Mouse (Mus musculus) lung, adult 2 months (tissue): Measurements from ENCODE around the gene Tnrc18. TPM values are rescaled to one million over a fixed set of nuclear protein-coding genes. Genes with fewer than 3 reads are reported as not detected.

Source experiments
- DNase-seq: peaks from one replicate; pipeline ENCODE4 v3.0.0; 2022
- H3K4me1 ChIP-seq: fragments of 200-500 bp; 2 replicates; pipeline ENCODE4 v1.6.1; 2011; ENCODE audit warnings: low read length; ENCODE audit not compliant: control insufficient read depth, insufficient read depth
- H3K4me3 ChIP-seq: fragments of 200-500 bp; replicated peaks from 2 replicates; pipeline ENCODE3; 2011; ENCODE audit warnings: low read depth, mild to moderate bottlenecking, control low read depth, low read length; ENCODE audit errors: extremely low read depth
- CTCF ChIP-seq: fragments of 200-500 bp; IDR thresholded peaks from 2 replicates; pipeline ENCODE4 v1.5.1; 2011; ENCODE audit warnings: mild to moderate bottlenecking, low read length, control low read depth; ENCODE audit not compliant: insufficient read depth
- POLR2A ChIP-seq: fragments of 200-500 bp; IDR thresholded peaks from 2 replicates; pipeline ENCODE4 v1.6.1; 2011; ENCODE audit warnings: low read depth, mild to moderate bottlenecking, control low read depth, low read length, borderline replicate concordance; ENCODE audit errors: extremely low read depth
- WGBS: fragments of 180-500 bp; shearing (Covaris S2); methylation state at CpG from one replicate; pipeline ENCODE4 v1.1.7; 2018; 5-methylcytosine and 5-hydroxymethylcytosine counted together
- polyA plus RNA-seq: library from polyadenylated mRNA; depleted of rRNA; stranded (reverse); fragments of >200 nt; gene quantifications from 2 replicates; pipeline ENCODE4 v1.2.3, GENCODE M21; 2012

Tnrc18 gene
- polyA plus RNA-seq, 1 experiment, result 60.1 TPM

DNA sequence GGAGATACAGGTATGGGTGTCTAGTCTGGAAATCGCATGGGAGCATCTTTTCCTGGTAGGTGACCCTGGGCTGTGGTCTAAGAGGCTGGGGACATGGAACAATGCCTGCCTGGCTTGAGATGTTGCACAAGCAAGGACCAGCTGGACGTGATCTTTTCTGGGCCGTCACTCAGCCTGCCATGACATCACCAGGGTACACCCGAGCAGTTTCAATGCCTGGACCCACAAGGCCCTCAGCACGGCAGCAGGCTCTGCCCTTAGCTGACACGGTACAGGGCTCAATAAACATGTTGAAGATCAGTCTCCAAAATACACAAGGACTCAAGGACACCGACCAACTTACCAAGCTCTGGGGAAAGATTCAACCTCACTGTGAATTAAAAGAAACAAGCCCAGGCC, 34.3 kb downstream of the Tnrc18 start:
- DNase-seq, result no peak
- TF ChIP-seq CTCF (no peak), POLR2A (no peak)
- 31% methylated on average over 7 of the region's 7 CpGs for WGBS
- H3K4me3 ChIP-seq, result no peak overlapping the region
- peaks cover 3% of the 10 kb centered on the region for H3K4me1 ChIP-seq

DNA sequence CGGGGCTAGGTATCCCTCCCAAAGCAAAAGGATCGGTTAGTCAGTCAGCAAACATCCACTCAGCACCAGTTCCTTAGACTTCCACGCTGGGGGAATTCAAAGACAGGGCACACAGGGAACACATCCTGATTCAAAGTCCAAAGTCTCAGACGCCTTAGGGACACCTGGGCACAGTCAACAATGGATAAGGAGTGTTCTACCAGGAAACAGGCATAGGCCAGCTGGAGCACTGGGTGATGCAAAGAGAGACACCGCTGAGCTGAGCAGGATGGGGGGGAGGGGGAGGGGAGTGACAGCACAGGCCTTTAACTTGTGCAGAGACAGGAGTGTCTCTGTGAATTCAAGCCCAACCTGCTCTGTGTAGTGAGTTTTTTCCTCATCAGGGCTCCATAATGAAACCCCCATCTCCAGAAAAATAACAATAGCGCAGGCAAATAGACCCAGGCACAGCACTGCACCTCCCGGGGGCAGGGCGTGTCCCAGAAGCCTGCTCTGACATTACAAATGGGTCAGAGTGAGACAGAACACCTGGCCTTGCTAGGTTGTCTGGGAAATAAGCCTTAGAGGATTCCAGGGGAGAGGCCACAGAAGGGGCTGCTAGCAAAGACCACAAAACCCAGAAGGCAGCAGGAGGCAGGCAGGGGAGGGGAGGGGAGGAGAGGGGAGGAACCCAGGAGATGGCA, 34.9 kb downstream of the Tnrc18 start:
- Histone ChIP-seq H3K4me1 (peaks cover 3% of the 10 kb centered on the region), H3K4me3 (no peak overlapping the region)
- 68% methylated on average over 8 of the region's 8 CpGs for WGBS
- DNase-seq, result no peak
- TF ChIP-seq POLR2A (no peak), CTCF (no peak)

DNA sequence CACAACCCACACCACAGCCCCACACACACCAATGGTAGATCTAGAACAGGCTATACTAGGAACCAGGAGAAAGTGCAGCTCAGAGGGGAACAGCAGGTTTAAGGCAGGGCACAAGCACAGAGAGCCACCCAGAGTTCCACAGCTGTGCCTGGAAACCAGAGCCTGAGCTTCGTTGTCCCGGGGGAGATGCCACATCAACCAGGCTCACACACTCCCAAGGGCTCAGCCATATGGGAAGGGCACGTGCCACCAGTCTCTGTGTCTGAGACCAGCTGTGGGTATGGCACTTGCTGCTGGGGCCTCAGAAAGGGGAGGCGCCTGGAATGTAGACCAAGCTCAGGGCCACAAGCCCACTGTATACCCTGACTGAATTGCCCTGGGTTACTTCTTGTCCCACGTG, 36.9 kb downstream of the Tnrc18 start:
- no peak for DNase-seq
- TF ChIP-seq POLR2A, result no peak
- TF ChIP-seq CTCF, result no peak
- WGBS, result 76% methylated on average over 5 of the region's 5 CpGs
- no peak overlapping the region for H3K4me3 ChIP-seq
- H3K4me1 ChIP-seq, result peaks cover 3% of the 10 kb centered on the region

DNA sequence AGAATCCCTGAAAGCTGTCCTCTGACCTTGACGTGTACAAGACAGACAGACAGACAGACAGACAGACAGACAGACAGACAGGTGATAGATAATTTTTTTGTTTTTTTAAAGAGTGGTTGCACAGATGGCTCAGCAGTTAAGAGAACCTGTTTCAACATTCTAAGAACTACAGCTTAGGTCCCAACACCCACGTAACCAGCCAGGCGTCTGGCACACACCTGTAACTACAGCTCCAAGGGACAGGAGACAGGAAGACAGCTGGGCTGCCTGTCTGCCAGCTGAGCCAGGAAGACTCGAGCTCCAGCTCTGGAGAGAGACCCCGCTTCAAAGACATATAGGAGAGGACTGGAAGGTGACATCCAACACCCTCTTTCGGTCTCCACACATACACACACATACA, 38.6 kb downstream of the Tnrc18 start:
- peaks cover 3% of the 10 kb centered on the region for H3K4me1 ChIP-seq
- TF ChIP-seq CTCF (no peak), POLR2A (no peak)
- WGBS, result 69% methylated on average over 6 of the region's 6 CpGs
- H3K4me3 ChIP-seq, result no peak overlapping the region
- DNase-seq, result no peak

DNA sequence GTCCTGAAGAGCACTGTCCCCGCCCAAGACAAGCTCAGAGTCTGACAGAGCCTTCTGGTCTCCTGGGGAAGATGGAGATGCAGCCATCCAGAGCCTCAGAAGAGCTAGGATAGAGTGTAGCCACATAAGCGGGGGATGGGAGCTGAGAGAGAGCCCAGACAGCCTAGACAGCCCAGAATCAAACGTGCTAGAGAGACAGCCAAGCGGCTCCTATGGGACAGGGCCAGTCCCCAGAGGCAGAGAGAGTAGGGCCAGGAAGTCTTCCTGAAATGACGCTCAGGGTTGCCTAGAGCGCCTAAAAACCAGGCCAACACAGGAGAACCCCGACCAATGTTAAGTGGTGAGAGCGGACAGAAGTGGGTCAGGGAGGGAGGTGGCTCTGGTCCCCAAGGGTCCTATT, 39.3 kb downstream of the Tnrc18 start:
- 66% methylated on average over 8 of the region's 8 CpGs for WGBS
- no peak for TF ChIP-seq CTCF
- no peak for TF ChIP-seq POLR2A
- H3K4me1 ChIP-seq, result peaks cover 2% of the 10 kb centered on the region
- H3K4me3 ChIP-seq, result no peak overlapping the region
- DNase-seq, result no peak

DNA sequence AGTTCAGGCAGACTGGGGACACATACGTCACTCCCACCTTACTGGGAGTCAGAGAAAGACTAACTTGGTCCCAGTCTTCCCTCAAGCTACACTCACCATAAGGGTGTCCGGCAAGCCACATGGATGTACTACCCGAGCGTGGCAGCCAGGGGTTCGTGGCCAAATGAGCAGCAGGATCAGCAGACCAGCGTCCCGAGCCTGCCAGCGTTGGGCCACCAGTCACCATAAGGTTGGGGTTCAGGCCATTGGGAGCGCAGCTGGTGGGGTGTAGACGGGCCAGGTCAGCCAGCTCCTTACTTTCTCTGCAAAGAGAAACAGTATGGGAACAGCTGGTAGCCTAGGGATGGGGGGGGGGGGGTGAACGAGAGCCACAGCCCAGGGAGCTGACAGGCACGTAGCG, 41.4 kb downstream of the Tnrc18 start:
- 80% methylated on average over 13 of the region's 13 CpGs for WGBS
- DNase-seq, result no peak
- no peak overlapping the region for H3K4me3 ChIP-seq
- TF ChIP-seq CTCF (no peak), POLR2A (no peak)
- H3K4me1 ChIP-seq, result no peaks in the 10 kb centered on the region

DNA sequence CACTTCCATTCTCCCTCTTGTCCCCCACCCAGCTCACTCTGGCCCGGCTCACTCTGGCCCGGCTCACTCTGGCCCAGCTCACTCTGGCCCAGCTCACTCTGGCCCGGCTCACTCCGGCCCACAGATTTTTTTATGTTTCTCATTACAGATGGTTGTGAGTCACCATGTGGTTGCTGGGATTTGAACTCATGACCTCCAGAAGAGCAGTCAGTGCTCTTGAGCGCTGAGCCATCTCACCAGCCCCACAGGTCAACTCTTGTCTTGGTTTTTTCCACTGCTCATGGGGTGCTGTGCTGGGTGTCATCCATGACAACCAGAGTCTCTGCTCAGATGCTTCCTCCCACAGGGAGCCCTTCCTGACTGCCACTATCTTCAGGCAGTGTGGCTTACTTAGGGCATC, 42.7 kb downstream of the Tnrc18 start:
- 66% methylated on average over 5 of the region's 5 CpGs for WGBS
- Histone ChIP-seq H3K4me1 (no peaks in the 10 kb centered on the region), H3K4me3 (no peak overlapping the region)
- no peak for DNase-seq
- no peak for TF ChIP-seq POLR2A
- no peak for TF ChIP-seq CTCF

DNA sequence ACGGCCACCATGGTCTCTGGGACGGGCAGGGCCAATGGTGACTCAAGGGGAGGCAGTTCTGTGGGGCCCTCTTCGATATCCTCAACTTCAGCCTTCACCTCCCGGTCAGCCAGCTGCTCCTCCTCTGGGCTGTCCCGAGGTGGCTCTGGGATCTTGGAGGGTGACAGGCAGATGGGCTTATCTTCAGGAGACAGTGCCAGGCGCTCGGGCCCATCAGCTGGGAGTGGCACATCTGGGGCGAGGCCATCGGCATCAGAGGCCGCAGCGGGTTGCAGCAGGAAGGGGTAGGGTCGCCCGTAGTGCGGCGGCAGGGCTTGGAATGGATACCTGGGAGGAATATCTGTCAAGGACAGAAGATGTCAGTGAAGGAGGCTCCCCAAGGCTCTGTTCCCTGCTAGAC, 45.5 kb downstream of the Tnrc18 start:
- H3K4me1 ChIP-seq, result no peaks in the 10 kb centered on the region
- no peak for TF ChIP-seq POLR2A
- TF ChIP-seq CTCF, result no peak
- 83% methylated on average over 15 of the region's 15 CpGs for WGBS
- H3K4me3 ChIP-seq, result no peak overlapping the region
- DNase-seq, result no peak

DNA sequence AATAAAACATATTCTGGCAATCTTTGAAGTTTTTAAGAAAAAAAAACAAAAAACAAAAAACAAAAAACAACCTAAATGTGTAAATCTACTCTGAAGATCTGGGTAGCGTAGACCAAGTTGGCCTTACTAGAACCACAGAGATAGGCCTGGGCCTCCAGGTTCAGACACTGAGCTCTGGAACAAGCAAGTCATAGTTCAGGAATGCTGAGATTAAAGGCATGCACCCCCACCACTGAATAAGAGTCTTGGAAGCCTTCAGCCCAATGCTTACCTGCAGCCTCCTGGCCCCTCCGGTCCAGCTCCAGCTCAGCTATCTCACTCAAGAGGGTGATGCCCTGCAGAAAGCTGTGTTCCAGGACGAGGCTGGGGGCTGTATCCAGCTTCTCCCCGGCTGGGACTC, 46.4 kb downstream of the Tnrc18 start:
- DNase-seq, result no peak
- Histone ChIP-seq H3K4me1 (no peaks in the 10 kb centered on the region), H3K4me3 (no peak overlapping the region)
- WGBS, result 69% methylated on average over 4 of the region's 4 CpGs
- TF ChIP-seq POLR2A (no peak), CTCF (no peak)

DNA sequence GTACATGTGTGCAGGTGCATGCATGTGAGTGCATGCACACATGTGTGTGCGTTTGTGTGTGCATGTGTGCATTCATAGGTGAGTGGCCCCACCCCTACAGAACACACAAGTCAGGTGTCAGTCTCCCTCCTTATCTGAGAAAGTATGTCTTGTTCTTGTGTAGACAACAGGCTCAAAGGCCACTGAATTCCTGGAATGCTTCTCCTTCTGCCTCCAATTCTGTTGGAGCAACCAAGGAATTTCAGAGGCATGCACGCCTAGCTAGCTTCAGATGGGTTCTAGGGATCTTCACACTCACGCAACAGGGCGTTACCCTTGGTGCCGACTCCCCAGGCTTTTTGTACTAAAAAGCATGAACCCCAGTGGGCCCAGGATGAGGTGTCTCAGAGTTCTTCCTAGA, 47.8 kb downstream of the Tnrc18 start:
- Histone ChIP-seq H3K4me1 (no peaks in the 10 kb centered on the region), H3K4me3 (no peak overlapping the region)
- WGBS, result 63% methylated on average over 5 of the region's 5 CpGs
- no peak for DNase-seq
- TF ChIP-seq CTCF (no peak), POLR2A (no peak)
